Mouse (Mus musculus): ENCODE measurements around the gene 4930469K13Rik. TPM values are rescaled to one million over a fixed set of nuclear protein-coding genes. Genes with fewer than 3 reads are reported as not detected.

The 4930469K13Rik gene
- polyA plus RNA-seq, 1 experiment from 2014 or later, result not detected

- WGBS (ENCODE audit: missing documents), result 27% methylated on average over 7 of the region's 7 CpGs
- H3K36me3 ChIP-seq (ENCODE audit: inconsistent target), result no peaks in the 10 kb centered on the region
- no peak overlapping the region for H3K27ac ChIP-seq
- no peak overlapping the region for H3K4me3 ChIP-seq (ENCODE audit: inconsistent target)
- no peaks in the 10 kb centered on the region for H3K79me2 ChIP-seq (ENCODE audit: inconsistent target)
Measured at GRCm38 (mm10) chr11:33938561-33939274, 159.6 kb downstream of the 4930469K13Rik start.

- 91% methylated on average over 8 of the region's 8 CpGs for WGBS (ENCODE audit: missing documents)
- no peak overlapping the region for H3K27ac ChIP-seq
- no peaks in the 10 kb centered on the region for H3K79me2 ChIP-seq (ENCODE audit: inconsistent target)
- H3K4me3 ChIP-seq (ENCODE audit: inconsistent target), result no peak overlapping the region
- no peaks in the 10 kb centered on the region for H3K36me3 ChIP-seq (ENCODE audit: inconsistent target)
Measured at GRCm38 (mm10) chr11:33937641-33938040, 160.7 kb downstream of the 4930469K13Rik start.

DNA sequence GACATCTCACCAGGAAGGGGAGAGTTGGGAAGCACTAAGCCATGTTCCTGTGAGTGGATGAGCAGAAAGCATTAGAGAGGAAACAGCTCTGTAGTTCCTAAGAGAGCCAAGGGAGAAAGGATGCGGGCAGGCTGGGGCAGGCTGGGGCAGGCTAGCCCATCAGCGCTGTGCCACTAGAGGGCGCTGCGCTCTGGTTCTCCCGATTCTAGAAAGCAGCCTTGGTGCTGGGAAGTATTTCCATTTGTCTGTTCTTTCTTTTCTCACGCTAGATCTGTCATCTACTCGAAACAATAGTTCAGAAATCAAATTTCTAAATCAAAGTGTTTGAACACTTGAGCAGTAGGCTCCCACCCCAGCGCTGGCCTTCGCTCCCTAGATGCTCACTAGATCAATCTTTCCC, 164.1 kb downstream of the 4930469K13Rik start:
- Histone ChIP-seq H3K79me2 (ENCODE audit: inconsistent target) (no peaks in the 10 kb centered on the region), H3K4me3 (ENCODE audit: inconsistent target) (no peak overlapping the region), H3K36me3 (ENCODE audit: inconsistent target) (no peaks in the 10 kb centered on the region), H3K27ac (no peak overlapping the region)
- 86% methylated on average over 8 of the region's 9 CpGs for WGBS (ENCODE audit: missing documents)

DNA sequence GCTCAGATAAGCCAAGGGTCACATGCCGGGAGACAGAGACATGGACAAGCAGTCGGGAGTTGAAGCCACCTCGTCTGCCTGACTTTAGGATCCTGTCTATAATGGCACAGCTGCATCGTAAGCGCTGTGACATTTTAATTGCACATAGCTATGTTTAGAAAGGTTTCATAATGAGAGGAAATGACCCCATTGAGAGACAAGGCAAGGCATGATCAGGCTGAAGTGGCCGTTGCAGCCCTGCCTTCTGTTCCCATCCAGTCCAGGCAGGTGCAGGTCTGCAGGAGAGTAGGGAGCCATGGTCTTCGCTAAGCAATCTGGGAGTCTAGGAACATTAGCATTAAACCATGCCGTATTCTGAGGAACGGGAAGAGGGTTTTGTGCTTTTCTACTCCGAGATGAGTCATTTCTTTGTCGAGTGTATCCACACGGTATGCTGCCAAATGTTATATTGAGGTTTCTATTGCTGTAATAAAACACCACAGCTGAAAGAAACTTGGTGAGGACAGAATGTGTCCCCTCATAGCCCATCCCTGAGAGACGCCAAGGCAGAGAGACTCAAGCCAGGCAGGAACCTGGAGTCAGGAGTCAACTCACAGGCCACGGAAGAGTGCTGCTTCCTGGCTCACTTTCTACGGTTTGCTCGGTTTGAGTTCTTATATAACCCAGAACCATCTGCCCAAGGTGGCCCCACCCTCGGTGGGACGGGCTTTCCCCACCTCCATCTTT, 165.8 kb downstream of the 4930469K13Rik start:
- WGBS (ENCODE audit: missing documents), result 5% methylated on average over 18 of the region's 18 CpGs
- Histone ChIP-seq H3K27ac (peak overlapping the region; percentile 55), H3K4me3 (ENCODE audit: inconsistent target) (peak overlapping the region; percentile 4; the same call in 1 of the 2 replicates), H3K79me2 (ENCODE audit: inconsistent target) (no peaks in the 10 kb centered on the region), H3K36me3 (ENCODE audit: inconsistent target) (no peaks in the 10 kb centered on the region)

- H3K36me3 ChIP-seq (ENCODE audit: inconsistent target), result no peaks in the 10 kb centered on the region
- WGBS (ENCODE audit: missing documents), result 1% methylated on average over 7 of the region's 10 CpGs
- H3K27ac ChIP-seq, result peak overlapping the region; percentile 55
- no peaks in the 10 kb centered on the region for H3K79me2 ChIP-seq (ENCODE audit: inconsistent target)
- H3K4me3 ChIP-seq (ENCODE audit: inconsistent target), result peak overlapping the region; percentile 4; the same call in 1 of the 2 replicates
Measured at GRCm38 (mm10) chr11:33931836-33932385, 166.4 kb downstream of the 4930469K13Rik start.

DNA sequence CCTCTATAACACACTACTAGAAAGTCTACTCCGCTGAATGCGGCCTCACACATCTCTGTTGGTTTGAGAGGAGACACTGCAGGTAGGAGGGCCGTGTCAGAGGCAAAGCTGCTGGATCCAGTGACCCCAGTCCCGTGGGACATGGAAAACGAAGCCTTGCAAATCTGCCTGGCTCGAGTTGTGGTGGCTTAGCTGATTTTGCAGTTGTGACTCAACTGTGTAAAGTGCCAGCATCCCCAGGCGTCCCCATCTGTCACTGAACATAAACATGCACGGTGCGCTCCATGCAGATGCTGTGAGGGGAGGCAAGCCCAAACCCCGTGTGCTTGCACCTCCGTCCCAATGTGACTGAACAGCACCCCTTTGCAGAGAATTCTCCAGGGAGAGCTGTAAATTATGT, 168.9 kb downstream of the 4930469K13Rik start:
- Histone ChIP-seq H3K36me3 (ENCODE audit: inconsistent target) (no peaks in the 10 kb centered on the region), H3K4me3 (ENCODE audit: inconsistent target) (no peak overlapping the region), H3K27ac (no peak overlapping the region), H3K79me2 (ENCODE audit: inconsistent target) (no peaks in the 10 kb centered on the region)
- WGBS (ENCODE audit: missing documents), result 95% methylated on average over 11 of the region's 11 CpGs

GRCm38 (mm10) chr11:33928658-33929057, 169.7 kb downstream of the 4930469K13Rik start:
- no peaks in the 10 kb centered on the region for H3K36me3 ChIP-seq (ENCODE audit: inconsistent target)
- H3K4me3 ChIP-seq (ENCODE audit: inconsistent target), result no peak overlapping the region
- H3K27ac ChIP-seq, result no peak overlapping the region
- no peaks in the 10 kb centered on the region for H3K79me2 ChIP-seq (ENCODE audit: inconsistent target)
- 43% methylated on average over 7 of the region's 7 CpGs for WGBS (ENCODE audit: missing documents)

GRCm38 (mm10) chr11:33927836-33928235, 170.5 kb downstream of the 4930469K13Rik start:
- Histone ChIP-seq H3K27ac (no peak overlapping the region), H3K4me3 (ENCODE audit: inconsistent target) (no peak overlapping the region), H3K36me3 (ENCODE audit: inconsistent target) (no peaks in the 10 kb centered on the region), H3K79me2 (ENCODE audit: inconsistent target) (no peaks in the 10 kb centered on the region)
- WGBS (ENCODE audit: missing documents), result 59% methylated on average over 4 of the region's 4 CpGs

GRCm38 (mm10) chr11:33927321-33927720, 171.0 kb downstream of the 4930469K13Rik start:
- Histone ChIP-seq H3K79me2 (ENCODE audit: inconsistent target) (no peaks in the 10 kb centered on the region), H3K27ac (no peak overlapping the region), H3K4me3 (ENCODE audit: inconsistent target) (no peak overlapping the region), H3K36me3 (ENCODE audit: inconsistent target) (no peaks in the 10 kb centered on the region)
- 93% methylated on average over 6 of the region's 6 CpGs for WGBS (ENCODE audit: missing documents)

- 69% methylated on average over 2 of the region's 2 CpGs for WGBS (ENCODE audit: missing documents)
- no peaks in the 10 kb centered on the region for H3K79me2 ChIP-seq (ENCODE audit: inconsistent target)
- no peak overlapping the region for H3K27ac ChIP-seq
- no peak overlapping the region for H3K4me3 ChIP-seq (ENCODE audit: inconsistent target)
- H3K36me3 ChIP-seq (ENCODE audit: inconsistent target), result no peaks in the 10 kb centered on the region
Measured at GRCm38 (mm10) chr11:33926551-33926950, 171.8 kb downstream of the 4930469K13Rik start.

DNA sequence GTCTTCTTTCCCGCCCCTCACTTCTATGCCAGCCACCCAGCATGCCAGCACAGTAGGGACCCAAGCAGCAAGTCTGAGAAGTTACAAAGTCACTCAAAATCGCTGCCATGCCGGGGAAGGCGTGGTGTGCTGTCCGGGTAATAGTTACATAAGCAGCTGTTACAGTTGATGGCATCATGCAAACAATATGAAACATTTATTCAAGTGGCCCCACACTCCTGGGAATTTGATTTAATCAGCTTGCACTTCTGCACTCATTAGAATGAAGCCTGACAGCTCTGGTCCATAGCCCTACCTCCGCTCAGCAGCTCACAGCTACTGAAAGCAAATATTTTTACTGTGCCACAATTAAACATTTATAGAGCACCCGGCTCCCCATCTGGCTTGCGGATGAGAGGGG, 172.6 kb downstream of the 4930469K13Rik start:
- 88% methylated on average over 8 of the region's 8 CpGs for WGBS (ENCODE audit: missing documents)
- no peaks in the 10 kb centered on the region for H3K79me2 ChIP-seq (ENCODE audit: inconsistent target)

More for the DNA sequence above, 172.6 kb downstream of the 4930469K13Rik start:
- no peak overlapping the region for H3K27ac ChIP-seq
- no peak overlapping the region for H3K4me3 ChIP-seq (ENCODE audit: inconsistent target)
- H3K36me3 ChIP-seq (ENCODE audit: inconsistent target), result no peaks in the 10 kb centered on the region

Other genes with a start within 250 kb of the 4930469K13Rik start
- not detected in 3 replicates for gene Kcnmb1, start 135.5 kb downstream of the 4930469K13Rik start, polyA plus RNA-seq (2018)
- not detected in 3 replicates for gene Kcnip1, start 105.4 kb downstream of the 4930469K13Rik start, polyA plus RNA-seq (2018)
- 82.2 to 128 TPM (median 93.6 TPM) in 3 replicates for gene Lcp2, start 51.6 kb downstream of the 4930469K13Rik start, polyA plus RNA-seq (2018)
- gene Foxi1, start 109.5 kb upstream of the 4930469K13Rik start, polyA plus RNA-seq (2018), result not detected in 3 replicates
- gene Fam196b, start 216.3 kb upstream of the 4930469K13Rik start, polyA plus RNA-seq (2018), result not detected in 3 replicates

Measured in macrophage (primary cell).